Mouse (Mus musculus) embryonic facial prominence, embryonic 10.5 days (tissue): ENCODE results near the gene Mrpl9. TPM values are rescaled to one million over a fixed set of nuclear protein-coding genes. Genes with fewer than 3 reads are reported as not detected.

Source experiments
- DNase-seq: peaks from one replicate; pipeline ENCODE4 v3.0.0-alpha.2; 2017; ENCODE audit warnings: low spot score
- H3K27ac ChIP-seq: fragments of 300-500 bp; sonication (generic); replicated peaks from 2 replicates; pipeline ENCODE4 v1.5.1; 2016; ENCODE audit warnings: mild to moderate bottlenecking
- H3K27me3 ChIP-seq: fragments of 300-500 bp; sonication (generic); replicated peaks from 2 replicates; pipeline ENCODE4 v1.6.1; 2016; ENCODE audit warnings: low read depth, mild to moderate bottlenecking; ENCODE audit not compliant: poor library complexity, severe bottlenecking
- H3K36me3 ChIP-seq: fragments of 300-500 bp; sonication (generic); replicated peaks from 2 replicates; pipeline ENCODE4 v1.6.1; 2016; ENCODE audit warnings: mild to moderate bottlenecking, moderate library complexity
- H3K4me1 ChIP-seq: fragments of 300-500 bp; sonication (generic); 2 replicates; pipeline ENCODE4 v1.6.1; 2016
- H3K4me3 ChIP-seq: fragments of 300-500 bp; sonication (generic); 2 replicates; pipeline ENCODE4 v1.5.1; 2016; ENCODE audit warnings: mild to moderate bottlenecking, moderate library complexity
- H3K9me3 ChIP-seq: fragments of 300-500 bp; sonication (generic); 2 replicates; pipeline ENCODE4 v1.6.1; 2016; ENCODE audit warnings: mild to moderate bottlenecking
- WGBS: fragments of 180-500 bp; shearing (Covaris S2); methylation state at CpG from one replicate; pipeline ENCODE4 v1.1.7; 2016; 5-methylcytosine and 5-hydroxymethylcytosine counted together
- polyA plus RNA-seq: library from polyadenylated mRNA; unstranded; fragments of >200 nt; fragmentation: Nextera tagmentation; extraction: Ambion mirVana; gene quantifications from 2 replicates; pipeline ENCODE4 v1.2.1, GENCODE M21; 2016

Mrpl9 gene
- polyA plus RNA-seq, result 68.5 and 71.4 TPM in 2 replicates

- H3K4me3 ChIP-seq, result peak within 1 kb of the TSS; percentile 99
- peak within 1 kb of the TSS; percentile 90 for H3K27ac ChIP-seq
- H3K27me3 ChIP-seq, result no peaks in the 10 kb centered on the region
- peaks cover 10% of the 10 kb centered on the region for H3K4me1 ChIP-seq
- peaks cover 37% of the 10 kb centered on the region for H3K36me3 ChIP-seq
- under 1% methylated on average over 39 of the region's 39 CpGs for WGBS
- H3K9me3 ChIP-seq, result no peaks in the 10 kb centered on the region
- DNase-seq, result peak; percentile 97
Observed at GRCm38 (mm10) chr3:94442951-94443596, at the start of gene Mrpl9. Mrpl9 (plus strand) TSS chr3:94443318.

- Histone ChIP-seq H3K36me3 (no peaks in the 10 kb centered on the region), H3K4me3 (no peak overlapping the region), H3K27ac (no peak overlapping the region), H3K4me1 (peaks cover 21% of the 10 kb centered on the region), H3K27me3 (peaks cover 52% of the 10 kb centered on the region), H3K9me3 (no peaks in the 10 kb centered on the region)
- 67% methylated on average over 1 of the region's 1 CpGs for WGBS
- DNase-seq, result no peak
Observed at GRCm38 (mm10) chr3:94396336-94396735, 46.8 kb upstream of the Mrpl9 start.

- no peaks in the 10 kb centered on the region for H3K36me3 ChIP-seq
- H3K27me3 ChIP-seq, result peaks cover 57% of the 10 kb centered on the region
- H3K27ac ChIP-seq, result no peak overlapping the region
- no peak for DNase-seq
- H3K4me3 ChIP-seq, result no peak overlapping the region
- no peaks in the 10 kb centered on the region for H3K9me3 ChIP-seq
- H3K4me1 ChIP-seq, result peaks cover 21% of the 10 kb centered on the region
- WGBS, result 77% methylated on average over 4 of the region's 4 CpGs
Observed at GRCm38 (mm10) chr3:94396851-94397250, 46.3 kb upstream of the Mrpl9 start.

GRCm38 (mm10) chr3:94398217-94398616 lies 44.9 kb upstream of the Mrpl9 start, which contains the start of gene Lingo4:
Lingo4 (plus strand) TSS chr3:94398517.
- Histone ChIP-seq H3K27me3 (peaks cover 71% of the 10 kb centered on the region), H3K27ac (no peak within 1 kb of the TSS; the same call in 1 of the 2 replicates), H3K9me3 (no peaks in the 10 kb centered on the region), H3K4me3 (peak within 1 kb of the TSS; percentile 48), H3K4me1 (peaks cover 30% of the 10 kb centered on the region), H3K36me3 (no peaks in the 10 kb centered on the region)
- no peak for DNase-seq
- WGBS, result 74% methylated on average over 6 of the region's 6 CpGs

GRCm38 (mm10) chr3:94398943-94399481 lies 44.1 kb upstream of the Mrpl9 start:
- Histone ChIP-seq H3K4me1 (peaks cover 38% of the 10 kb centered on the region), H3K27me3 (peaks cover 79% of the 10 kb centered on the region), H3K4me3 (peak overlapping the region; percentile 48), H3K27ac (no peak overlapping the region; the same call in 1 of the 2 replicates), H3K9me3 (no peaks in the 10 kb centered on the region), H3K36me3 (no peaks in the 10 kb centered on the region)
- peak; percentile 54 for DNase-seq
- WGBS, result 2% methylated on average over 20 of the region's 20 CpGs

GRCm38 (mm10) chr3:94399663-94400310 lies 43.3 kb upstream of the Mrpl9 start:
- no peak overlapping the region; the same call in 1 of the 2 replicates for H3K27ac ChIP-seq
- no peak for DNase-seq
- peaks cover 87% of the 10 kb centered on the region for H3K27me3 ChIP-seq

GRCm38 (mm10) chr3:94402451-94402850 lies 40.7 kb upstream of the Mrpl9 start:
- Histone ChIP-seq H3K27ac (no peak overlapping the region; the same call in 1 of the 2 replicates), H3K4me1 (peaks cover 53% of the 10 kb centered on the region), H3K9me3 (no peaks in the 10 kb centered on the region), H3K4me3 (no peak overlapping the region), H3K27me3 (peaks cover 80% of the 10 kb centered on the region), H3K36me3 (no peaks in the 10 kb centered on the region)
- DNase-seq, result no peak
- WGBS, result 65% methylated on average over 8 of the region's 8 CpGs

More at GRCm38 (mm10) chr3:94399663-94400310, 43.3 kb upstream of the Mrpl9 start:
- Histone ChIP-seq H3K36me3 (no peaks in the 10 kb centered on the region), H3K4me1 (peaks cover 46% of the 10 kb centered on the region), H3K9me3 (no peaks in the 10 kb centered on the region), H3K4me3 (peak overlapping the region; percentile 48)
- WGBS, result 37% methylated on average over 5 of the region's 5 CpGs

- WGBS, result 29% methylated on average over 7 of the region's 7 CpGs
- Histone ChIP-seq H3K36me3 (no peaks in the 10 kb centered on the region), H3K27ac (no peak overlapping the region), H3K4me3 (no peak overlapping the region), H3K27me3 (peaks cover 60% of the 10 kb centered on the region), H3K9me3 (no peaks in the 10 kb centered on the region), H3K4me1 (peaks cover 44% of the 10 kb centered on the region)
- no peak for DNase-seq
Observed at GRCm38 (mm10) chr3:94404366-94405054, 38.6 kb upstream of the Mrpl9 start.

GRCm38 (mm10) chr3:94405561-94405960 lies 37.6 kb upstream of the Mrpl9 start:
- Histone ChIP-seq H3K4me3 (no peak overlapping the region), H3K9me3 (no peaks in the 10 kb centered on the region), H3K27me3 (peaks cover 49% of the 10 kb centered on the region), H3K27ac (no peak overlapping the region), H3K36me3 (no peaks in the 10 kb centered on the region), H3K4me1 (peaks cover 34% of the 10 kb centered on the region)
- 71% methylated on average over 4 of the region's 4 CpGs for WGBS
- DNase-seq, result no peak

- peaks cover 13% of the 10 kb centered on the region for H3K4me1 ChIP-seq
- H3K4me3 ChIP-seq, result peak overlapping the region; percentile 64
- H3K36me3 ChIP-seq, result no peaks in the 10 kb centered on the region
- H3K27ac ChIP-seq, result peak overlapping the region; percentile 77
- H3K9me3 ChIP-seq, result no peaks in the 10 kb centered on the region
- 13% methylated on average over 25 of the region's 25 CpGs for WGBS
- no peak for DNase-seq
- H3K27me3 ChIP-seq, result peaks cover 4% of the 10 kb centered on the region; the same call in 1 of the 2 replicates
Observed at GRCm38 (mm10) chr3:94412530-94412929, 30.6 kb upstream of the Mrpl9 start.

GRCm38 (mm10) chr3:94413031-94413679 lies 30.0 kb upstream of the Mrpl9 start, which contains the start of gene Tdrkh:
Tdrkh (plus strand) TSS chr3:94413273.
- Histone ChIP-seq H3K9me3 (no peaks in the 10 kb centered on the region), H3K27me3 (peaks cover 4% of the 10 kb centered on the region; the same call in 1 of the 2 replicates), H3K4me1 (peaks cover 13% of the 10 kb centered on the region), H3K27ac (peak within 1 kb of the TSS; percentile 77), H3K36me3 (no peaks in the 10 kb centered on the region), H3K4me3 (peak within 1 kb of the TSS; percentile 64)
- WGBS, result 11% methylated on average over 52 of the region's 52 CpGs
- DNase-seq, result peak; percentile 97

- DNase-seq, result no peak
- WGBS, result 79% methylated on average over 2 of the region's 2 CpGs
- Histone ChIP-seq H3K4me1 (no peaks in the 10 kb centered on the region), H3K36me3 (no peaks in the 10 kb centered on the region), H3K27ac (no peak overlapping the region), H3K4me3 (no peak overlapping the region), H3K9me3 (no peaks in the 10 kb centered on the region), H3K27me3 (no peaks in the 10 kb centered on the region)
Observed at GRCm38 (mm10) chr3:94430980-94431379, 12.1 kb upstream of the Mrpl9 start.
